Mouse (Mus musculus): ENCODE results near the gene Acvr1b. TPM values are rescaled to one million over a fixed set of nuclear protein-coding genes. Genes with fewer than 3 reads are reported as not detected.

The Acvr1b gene
- polyA plus RNA-seq, 1 experiment = 3.8 TPM

GRCm38 (mm10) chr15:101137455-101137854 lies 36.4 kb upstream of the Acvr1b start:
- Histone ChIP-seq H3K36me3 (ENCODE audit: control insufficient read depth, insufficient read depth) (no peaks in the 10 kb centered on the region), H3K4me3 (ENCODE audit: insufficient read depth, poor library complexity, severe bottlenecking) (no peak overlapping the region), H3K27me3 (ENCODE audit: control insufficient read depth, insufficient read depth, insufficient read length) (no peaks in the 10 kb centered on the region), H3K79me3 (ENCODE audit: low read depth) (no peaks in the 10 kb centered on the region), H3K79me2 (ENCODE audit: control insufficient read depth, insufficient read depth) (no peaks in the 10 kb centered on the region), H3ac (ENCODE audit: control insufficient read depth, insufficient read length, low read depth) (no peak overlapping the region)
- TF ChIP-seq MAX (IDR thresholded peaks at IDR 0.05) = no peak
- TF ChIP-seq USF1 (IDR thresholded peaks at IDR 0.05; ENCODE audit: low read depth) = no peak
- no peak for TF ChIP-seq CTCF (IDR thresholded peaks at IDR 0.05; ENCODE audit: control insufficient read depth, insufficient read depth, insufficient read length)
- no peak for TF ChIP-seq CEBPB (IDR thresholded peaks at IDR 0.05; ENCODE audit: low read depth)
- no peak for TF ChIP-seq MYOG (IDR thresholded peaks at IDR 0.05; ENCODE audit: control insufficient read depth, extremely low read depth, insufficient read length)
- no peak for TF ChIP-seq FOSL1 (IDR thresholded peaks at IDR 0.05; ENCODE audit: insufficient read depth, low read length, poor library complexity, severe bottlenecking)
- TF ChIP-seq MYOD1 (IDR thresholded peaks at IDR 0.05; ENCODE audit: control insufficient read depth, insufficient read length, low read depth) = no peak

GRCm38 (mm10) chr15:101138675-101139074 lies 35.2 kb upstream of the Acvr1b start:
- Histone ChIP-seq H3ac (ENCODE audit: control insufficient read depth, insufficient read length, low read depth) (no peak overlapping the region), H3K36me3 (ENCODE audit: control insufficient read depth, insufficient read depth) (no peaks in the 10 kb centered on the region), H3K79me3 (ENCODE audit: low read depth) (no peaks in the 10 kb centered on the region), H3K79me2 (ENCODE audit: control insufficient read depth, insufficient read depth) (no peaks in the 10 kb centered on the region), H3K27me3 (ENCODE audit: control insufficient read depth, insufficient read depth, insufficient read length) (no peaks in the 10 kb centered on the region), H3K4me3 (ENCODE audit: insufficient read depth, poor library complexity, severe bottlenecking) (no peak overlapping the region)
- TF ChIP-seq CTCF (IDR thresholded peaks at IDR 0.05; ENCODE audit: control insufficient read depth, insufficient read depth, insufficient read length) (no peak), MYOG (IDR thresholded peaks at IDR 0.05; ENCODE audit: control insufficient read depth, extremely low read depth, insufficient read length) (no peak), MAX (IDR thresholded peaks at IDR 0.05) (no peak)

GRCm38 (mm10) chr15:101139885-101140284 lies 34.0 kb upstream of the Acvr1b start:
- H3ac ChIP-seq (ENCODE audit: control insufficient read depth, insufficient read length, low read depth) = no peak overlapping the region
- H3K27me3 ChIP-seq (ENCODE audit: control insufficient read depth, insufficient read depth, insufficient read length) = no peaks in the 10 kb centered on the region
- TF ChIP-seq MYOG (IDR thresholded peaks at IDR 0.05; ENCODE audit: control insufficient read depth, extremely low read depth, insufficient read length) (no peak), CTCF (IDR thresholded peaks at IDR 0.05; ENCODE audit: control insufficient read depth, insufficient read depth, insufficient read length) (no peak), USF1 (IDR thresholded peaks at IDR 0.05; ENCODE audit: low read depth) (no peak), MYOD1 (IDR thresholded peaks at IDR 0.05; ENCODE audit: control insufficient read depth, insufficient read length, low read depth) (no peak), FOSL1 (IDR thresholded peaks at IDR 0.05; ENCODE audit: insufficient read depth, low read length, poor library complexity, severe bottlenecking) (no peak), CEBPB (IDR thresholded peaks at IDR 0.05; ENCODE audit: low read depth) (no peak), MAX (IDR thresholded peaks at IDR 0.05) (no peak)

GRCm38 (mm10) chr15:101140587-101140986 lies 33.3 kb upstream of the Acvr1b start:
- no peaks in the 10 kb centered on the region for H3K79me2 ChIP-seq (ENCODE audit: control insufficient read depth, insufficient read depth)
- H3K36me3 ChIP-seq (ENCODE audit: control insufficient read depth, insufficient read depth) = no peaks in the 10 kb centered on the region
- H3K4me3 ChIP-seq (ENCODE audit: insufficient read depth, poor library complexity, severe bottlenecking) = no peak overlapping the region
- H3K27me3 ChIP-seq (ENCODE audit: control insufficient read depth, insufficient read depth, insufficient read length) = no peaks in the 10 kb centered on the region
- TF ChIP-seq CTCF (IDR thresholded peaks at IDR 0.05; ENCODE audit: control insufficient read depth, insufficient read depth, insufficient read length) = no peak
- TF ChIP-seq MYOG (IDR thresholded peaks at IDR 0.05; ENCODE audit: control insufficient read depth, extremely low read depth, insufficient read length) = no peak
- TF ChIP-seq MYOD1 (IDR thresholded peaks at IDR 0.05; ENCODE audit: control insufficient read depth, insufficient read length, low read depth) = no peak
- TF ChIP-seq MAX (IDR thresholded peaks at IDR 0.05) = no peak
- TF ChIP-seq CEBPB (IDR thresholded peaks at IDR 0.05; ENCODE audit: low read depth) = no peak
- TF ChIP-seq USF1 (IDR thresholded peaks at IDR 0.05; ENCODE audit: low read depth) = no peak
- no peak for TF ChIP-seq FOSL1 (IDR thresholded peaks at IDR 0.05; ENCODE audit: insufficient read depth, low read length, poor library complexity, severe bottlenecking)
- no peak overlapping the region for H3ac ChIP-seq (ENCODE audit: control insufficient read depth, insufficient read length, low read depth)
- no peaks in the 10 kb centered on the region for H3K79me3 ChIP-seq (ENCODE audit: low read depth)

More at GRCm38 (mm10) chr15:101139885-101140284, 34.0 kb upstream of the Acvr1b start:
- no peaks in the 10 kb centered on the region for H3K79me3 ChIP-seq (ENCODE audit: low read depth)
- no peaks in the 10 kb centered on the region for H3K36me3 ChIP-seq (ENCODE audit: control insufficient read depth, insufficient read depth)
- no peaks in the 10 kb centered on the region for H3K79me2 ChIP-seq (ENCODE audit: control insufficient read depth, insufficient read depth)
- H3K4me3 ChIP-seq (ENCODE audit: insufficient read depth, poor library complexity, severe bottlenecking) = no peak overlapping the region

- Histone ChIP-seq H3K27me3 (ENCODE audit: control insufficient read depth, insufficient read depth, insufficient read length) (no peaks in the 10 kb centered on the region), H3ac (ENCODE audit: control insufficient read depth, insufficient read length, low read depth) (no peak overlapping the region), H3K36me3 (ENCODE audit: control insufficient read depth, insufficient read depth) (no peaks in the 10 kb centered on the region), H3K79me2 (ENCODE audit: control insufficient read depth, insufficient read depth) (no peaks in the 10 kb centered on the region), H3K4me3 (ENCODE audit: insufficient read depth, poor library complexity, severe bottlenecking) (no peak overlapping the region), H3K79me3 (ENCODE audit: low read depth) (no peaks in the 10 kb centered on the region)
- no peak for TF ChIP-seq CEBPB (IDR thresholded peaks at IDR 0.05; ENCODE audit: low read depth)
- TF ChIP-seq MYOG (IDR thresholded peaks at IDR 0.05; ENCODE audit: control insufficient read depth, extremely low read depth, insufficient read length) = no peak
- no peak for TF ChIP-seq FOSL1 (IDR thresholded peaks at IDR 0.05; ENCODE audit: insufficient read depth, low read length, poor library complexity, severe bottlenecking)
- TF ChIP-seq MYOD1 (IDR thresholded peaks at IDR 0.05; ENCODE audit: control insufficient read depth, insufficient read length, low read depth) = no peak
- no peak for TF ChIP-seq MAX (IDR thresholded peaks at IDR 0.05)
- no peak for TF ChIP-seq USF1 (IDR thresholded peaks at IDR 0.05; ENCODE audit: low read depth)
- no peak for TF ChIP-seq CTCF (IDR thresholded peaks at IDR 0.05; ENCODE audit: control insufficient read depth, insufficient read depth, insufficient read length)
Observed at GRCm38 (mm10) chr15:101141061-101141541, 32.8 kb upstream of the Acvr1b start.

GRCm38 (mm10) chr15:101142672-101143071 lies 31.2 kb upstream of the Acvr1b start:
- no peaks in the 10 kb centered on the region for H3K79me3 ChIP-seq (ENCODE audit: low read depth)
- no peaks in the 10 kb centered on the region for H3K27me3 ChIP-seq (ENCODE audit: control insufficient read depth, insufficient read depth, insufficient read length)
- no peak overlapping the region for H3ac ChIP-seq (ENCODE audit: control insufficient read depth, insufficient read length, low read depth)
- H3K36me3 ChIP-seq (ENCODE audit: control insufficient read depth, insufficient read depth) = no peaks in the 10 kb centered on the region
- TF ChIP-seq MYOD1 (IDR thresholded peaks at IDR 0.05; ENCODE audit: control insufficient read depth, insufficient read length, low read depth) = no peak
- TF ChIP-seq MAX (IDR thresholded peaks at IDR 0.05) = no peak
- TF ChIP-seq MYOG (IDR thresholded peaks at IDR 0.05; ENCODE audit: control insufficient read depth, extremely low read depth, insufficient read length) = no peak
- TF ChIP-seq CEBPB (IDR thresholded peaks at IDR 0.05; ENCODE audit: low read depth) = no peak
- no peak for TF ChIP-seq FOSL1 (IDR thresholded peaks at IDR 0.05; ENCODE audit: insufficient read depth, low read length, poor library complexity, severe bottlenecking)
- TF ChIP-seq USF1 (IDR thresholded peaks at IDR 0.05; ENCODE audit: low read depth) = no peak
- no peak for TF ChIP-seq CTCF (IDR thresholded peaks at IDR 0.05; ENCODE audit: control insufficient read depth, insufficient read depth, insufficient read length)
- H3K4me3 ChIP-seq (ENCODE audit: insufficient read depth, poor library complexity, severe bottlenecking) = no peak overlapping the region
- H3K79me2 ChIP-seq (ENCODE audit: control insufficient read depth, insufficient read depth) = no peaks in the 10 kb centered on the region

Data from C2C12 (cell line).